Mouse (Mus musculus) testis, postnatal 10 days (tissue): ENCODE measurements around the gene Ralgps1.

ENCODE experiments used
- DNase-seq: peaks from one replicate; pipeline ENCODE4 v3.0.0; 2021; ENCODE audit warnings: low spot score

Ralgps1 gene

GRCm38 (mm10) chr2:33173686-33174085 lies 197.6 kb downstream of the Ralgps1 start:
- no peak for DNase-seq

- no peak for DNase-seq
Measured at GRCm38 (mm10) chr2:33173126-33173525, 198.2 kb downstream of the Ralgps1 start.

- no peak for DNase-seq
Measured at GRCm38 (mm10) chr2:33170777-33171565, 200.3 kb downstream of the Ralgps1 start.

- no peak for DNase-seq
Measured at GRCm38 (mm10) chr2:33169445-33169844, 201.8 kb downstream of the Ralgps1 start.

- no peak for DNase-seq
Measured at GRCm38 (mm10) chr2:33167060-33167459, 204.2 kb downstream of the Ralgps1 start.

GRCm38 (mm10) chr2:33165710-33166374 lies 205.4 kb downstream of the Ralgps1 start:
- DNase-seq = no peak

- DNase-seq = no peak
Measured at GRCm38 (mm10) chr2:33165229-33165628, 206.1 kb downstream of the Ralgps1 start.

- no peak for DNase-seq
Measured at GRCm38 (mm10) chr2:33164646-33165045, 206.6 kb downstream of the Ralgps1 start.

- no peak for DNase-seq
Measured at GRCm38 (mm10) chr2:33162126-33162525, 209.2 kb downstream of the Ralgps1 start.

- peak; percentile 74 for DNase-seq
Measured at GRCm38 (mm10) chr2:33160326-33160973, 210.8 kb downstream of the Ralgps1 start.

GRCm38 (mm10) chr2:33159593-33159992 lies 211.7 kb downstream of the Ralgps1 start:
- DNase-seq = no peak

GRCm38 (mm10) chr2:33158895-33159294 lies 212.4 kb downstream of the Ralgps1 start:
- DNase-seq = no peak

- DNase-seq = no peak
Measured at GRCm38 (mm10) chr2:33156283-33156781, 215.0 kb downstream of the Ralgps1 start.

GRCm38 (mm10) chr2:33154751-33155372 lies 216.4 kb downstream of the Ralgps1 start:
- DNase-seq = peak; percentile 85

- DNase-seq = no peak
Measured at GRCm38 (mm10) chr2:33146994-33147393, 224.3 kb downstream of the Ralgps1 start.

GRCm38 (mm10) chr2:33143292-33143691 lies 228.0 kb downstream of the Ralgps1 start:
- peak; percentile 39 for DNase-seq

- DNase-seq = no peak
Measured at GRCm38 (mm10) chr2:33138491-33138890, 232.8 kb downstream of the Ralgps1 start.

- no peak for DNase-seq
Measured at GRCm38 (mm10) chr2:33137731-33138130, 233.6 kb downstream of the Ralgps1 start.

- no peak for DNase-seq
Measured at GRCm38 (mm10) chr2:33137244-33137643, 234.0 kb downstream of the Ralgps1 start.

GRCm38 (mm10) chr2:33136366-33136765 lies 234.9 kb downstream of the Ralgps1 start:
- no peak for DNase-seq

- no peak for DNase-seq
Measured at GRCm38 (mm10) chr2:33134766-33135490, 236.4 kb downstream of the Ralgps1 start.

- no peak for DNase-seq
Measured at GRCm38 (mm10) chr2:33132306-33132705, 239.0 kb downstream of the Ralgps1 start.
